15 mouse cellular contexts compared by ENCODE assay signal in genomic region chr2:117219536-117219935, GRCm38 (mm10).
"Had no signal": no experiment of that assay in that cellular context is flagged by ENCODE, and none has a peak within 500 bp of the region (broad histone marks: within the 10 kb centered on the region; RNA-seq: fewer than 3 reads in every experiment).

No protein-coding gene starts in this region.

- H3K9ac ChIP-seq: lung, embryonic 15.5 days; midbrain, embryonic 13.5 days; midbrain, embryonic 15.5 days; neural tube, embryonic 12.5 days had no signal

- H3K27me3 ChIP-seq: lung, embryonic 15.5 days; midbrain, embryonic 13.5 days; midbrain, embryonic 15.5 days; neural tube, embryonic 12.5 days had no signal

- DNase-seq: lung, adult 2 months; lung, postnatal 14 days; lung, postnatal 36 days; right cerebral cortex, postnatal 14 days; right cerebral cortex, postnatal 4 days; spleen, adult 18-20 months; thymus, adult 18-20 months; thymus, postnatal 14 days; thymus, postnatal 36 days had no signal

- H3K4me3 ChIP-seq: lung, embryonic 15.5 days; megakaryocyte, embryonic 14.5 days; midbrain, embryonic 13.5 days; midbrain, embryonic 15.5 days; neural tube, embryonic 12.5 days had no signal

- H3K27ac ChIP-seq: lung, embryonic 15.5 days; macrophage; midbrain, embryonic 13.5 days; midbrain, embryonic 15.5 days; neural tube, embryonic 12.5 days had no signal

- H3K4me1 ChIP-seq: lung, embryonic 15.5 days; midbrain, embryonic 15.5 days had no signal

- H3K36me3 ChIP-seq: lung, embryonic 15.5 days; midbrain, embryonic 13.5 days; midbrain, embryonic 15.5 days; neural tube, embryonic 12.5 days had no signal

- H3K9me3 ChIP-seq: lung, embryonic 15.5 days; megakaryocyte, embryonic 14.5 days; midbrain, embryonic 13.5 days; midbrain, embryonic 15.5 days; neural tube, embryonic 12.5 days had no signal
